Mouse (Mus musculus) forebrain, postnatal 0 days (tissue): ENCODE measurements around the gene Maml2. TPM values are rescaled to one million over a fixed set of nuclear protein-coding genes. Genes with fewer than 3 reads are reported as not detected.
A peak's percentile ranks its signal among the peaks of the same experiment; 100 is the strongest.

Experiments
- ATAC-seq: fragments of 200-750 bp; cut with Nextera tagmentation; 2 replicates; pipeline ENCODE4 v1.8.0; 2017; ENCODE audit warnings: mild to moderate bottlenecking, moderate library complexity
- DNase-seq: peaks from one replicate; pipeline ENCODE4 v3.0.0-alpha.2; 2015
- H3K27ac ChIP-seq: fragments of 300-500 bp; sonication (generic); 2 replicates; pipeline ENCODE4 v1.5.1; 2014; ENCODE audit warnings: low read depth, mild to moderate bottlenecking, antibody characterized with exemption, low read length, moderate library complexity, mixed read lengths
- H3K27me3 ChIP-seq: fragments of 300-500 bp; sonication (generic); 2 replicates; pipeline ENCODE4 v1.6.1; 2014; ENCODE audit warnings: mild to moderate bottlenecking, low read length, mixed read lengths; ENCODE audit not compliant: insufficient read depth
- H3K36me3 ChIP-seq: fragments of 300-500 bp; sonication (generic); 2 replicates; pipeline ENCODE4 v1.6.1; 2014; ENCODE audit warnings: mild to moderate bottlenecking, moderate library complexity; ENCODE audit not compliant: insufficient read depth
- H3K4me1 ChIP-seq: fragments of 300-500 bp; sonication (generic); 2 replicates; pipeline ENCODE4 v1.6.1; 2014; ENCODE audit warnings: antibody characterized with exemption; ENCODE audit not compliant: insufficient read depth
- H3K4me2 ChIP-seq: fragments of 300-500 bp; sonication (generic); 2 replicates; pipeline ENCODE4 v1.6.1; 2014; ENCODE audit warnings: low read depth, mild to moderate bottlenecking, moderate library complexity
- H3K4me3 ChIP-seq: fragments of 300-500 bp; sonication (generic); 2 replicates; pipeline ENCODE4 v1.5.1; 2014; ENCODE audit warnings: low read depth, low read length, mixed read lengths
- H3K9ac ChIP-seq: fragments of 300-500 bp; sonication (generic); 2 replicates; pipeline ENCODE4 v1.6.1; 2014; ENCODE audit warnings: mild to moderate bottlenecking
- H3K9me3 ChIP-seq: fragments of 300-500 bp; sonication (generic); 2 replicates; pipeline ENCODE4 v1.6.1; 2016; ENCODE audit warnings: low read length
- CTCF ChIP-seq: sonication (generic); IDR thresholded peaks from 2 replicates; pipeline ENCODE4 v1.5.1; 2016; ENCODE audit warnings: antibody characterized with exemption, control low read depth, low read depth
- WGBS: fragments of 180-500 bp; shearing (Covaris S2); extraction: QIAGEN DNeasy Blood & Tissue Kit; methylation state at CpG from one replicate; pipeline ENCODE4 v1.1.7; 2014; 5-methylcytosine and 5-hydroxymethylcytosine counted together
- polyA plus RNA-seq: library from polyadenylated mRNA; unstranded; fragments of >200 nt; fragmentation: Nextera tagmentation; extraction: Ambion mirVana; gene quantifications from 2 replicates; pipeline ENCODE4 v1.2.1, GENCODE M21; 2015
- total RNA-seq: library from RNA; depleted of rRNA; stranded (reverse); fragments of >200 nt; gene quantifications from 2 replicates; pipeline ENCODE4 v1.2.3, GENCODE M21; 2014

Maml2 gene
- total and polyA plus RNA-seq, 2 experiments from 2014 or later, result 6.4 to 9.5 TPM

- no peaks in the 10 kb centered on the region for H3K4me1 ChIP-seq
- H3K9me3 ChIP-seq, result no peaks in the 10 kb centered on the region
- peak; percentile 55 for TF ChIP-seq CTCF
- H3K27me3 ChIP-seq, result no peaks in the 10 kb centered on the region
- DNase-seq (no peak), ATAC-seq (no peak)
- no peak overlapping the region for H3K27ac ChIP-seq
- 91% methylated on average over 19 of the region's 19 CpGs for WGBS
- no peak overlapping the region for H3K9ac ChIP-seq
- H3K4me2 ChIP-seq, result no peak overlapping the region
- H3K4me3 ChIP-seq, result no peak overlapping the region
- no peaks in the 10 kb centered on the region for H3K36me3 ChIP-seq
Measured at GRCm38 (mm10) chr9:13686977-13687659, 389.4 kb downstream of the Maml2 start.

GRCm38 (mm10) chr9:13688997-13689396, 391.2 kb downstream of the Maml2 start:
- DNase-seq, result no peak
- no peaks in the 10 kb centered on the region for H3K36me3 ChIP-seq
- no peaks in the 10 kb centered on the region for H3K4me1 ChIP-seq
- no peak overlapping the region for H3K4me2 ChIP-seq
- 73% methylated on average over 9 of the region's 9 CpGs for WGBS
- H3K27me3 ChIP-seq, result no peaks in the 10 kb centered on the region
- no peak overlapping the region for H3K27ac ChIP-seq
- ATAC-seq, result no peak
- no peaks in the 10 kb centered on the region for H3K9me3 ChIP-seq
- H3K9ac ChIP-seq, result no peak overlapping the region
- no peak overlapping the region for H3K4me3 ChIP-seq
- TF ChIP-seq CTCF, result no peak

- WGBS, result 12% methylated on average over 8 of the region's 8 CpGs
- 0 out of 2 replicates have a peak overlapping the region, but pooled peaks have one; percentile 18 for H3K4me2 ChIP-seq
- ATAC-seq (no peak), DNase-seq (peak; percentile 22)
- no peak overlapping the region for H3K4me3 ChIP-seq
- H3K27me3 ChIP-seq, result no peaks in the 10 kb centered on the region
- H3K36me3 ChIP-seq, result no peaks in the 10 kb centered on the region
- H3K4me1 ChIP-seq, result 0 out of 2 replicates have a peak, but pooled peaks cover 4% of the 10 kb centered on the region
- H3K9ac ChIP-seq, result no peak overlapping the region
- peak overlapping the region; percentile 9; the same call in 1 of the 2 replicates for H3K27ac ChIP-seq
- no peak for TF ChIP-seq CTCF
- no peaks in the 10 kb centered on the region for H3K9me3 ChIP-seq
Measured at GRCm38 (mm10) chr9:13690321-13690720, 392.6 kb downstream of the Maml2 start.

- Histone ChIP-seq H3K4me1 (0 out of 2 replicates have a peak, but pooled peaks cover 7% of the 10 kb centered on the region), H3K27ac (no peak overlapping the region), H3K36me3 (no peaks in the 10 kb centered on the region; the same call in 1 of the 2 replicates), H3K9me3 (no peaks in the 10 kb centered on the region), H3K9ac (no peak overlapping the region), H3K4me3 (no peak overlapping the region), H3K4me2 (no peak overlapping the region), H3K27me3 (no peaks in the 10 kb centered on the region)
- DNase-seq (no peak), ATAC-seq (peak; percentile 86)
- TF ChIP-seq CTCF, result no peak
- WGBS, result 62% methylated on average over 3 of the region's 3 CpGs
Measured at GRCm38 (mm10) chr9:13693693-13694284, 396.0 kb downstream of the Maml2 start.

GRCm38 (mm10) chr9:13694293-13694692, 396.5 kb downstream of the Maml2 start:
- Histone ChIP-seq H3K4me1 (0 out of 2 replicates have a peak, but pooled peaks cover 7% of the 10 kb centered on the region), H3K4me3 (no peak overlapping the region), H3K9me3 (no peaks in the 10 kb centered on the region), H3K27ac (no peak overlapping the region), H3K27me3 (no peaks in the 10 kb centered on the region), H3K4me2 (no peak overlapping the region), H3K36me3 (no peaks in the 10 kb centered on the region; the same call in 1 of the 2 replicates), H3K9ac (no peak overlapping the region)
- TF ChIP-seq CTCF, result no peak
- peak; percentile 88 for ATAC-seq
- peak; percentile 89 for DNase-seq
- 36% methylated on average over 5 of the region's 5 CpGs for WGBS

- Histone ChIP-seq H3K4me1 (0 out of 2 replicates have a peak, but pooled peaks cover 7% of the 10 kb centered on the region), H3K4me3 (no peak overlapping the region), H3K9me3 (no peaks in the 10 kb centered on the region), H3K27ac (no peak overlapping the region), H3K27me3 (no peaks in the 10 kb centered on the region), H3K9ac (no peak overlapping the region), H3K4me2 (no peak overlapping the region), H3K36me3 (no peaks in the 10 kb centered on the region; the same call in 1 of the 2 replicates)
- no peak for DNase-seq
- TF ChIP-seq CTCF, result no peak
- 82% methylated on average over 4 of the region's 4 CpGs for WGBS
- ATAC-seq, result no peak
Measured at GRCm38 (mm10) chr9:13697041-13697811, 399.5 kb downstream of the Maml2 start.

GRCm38 (mm10) chr9:13697869-13698268, 400.1 kb downstream of the Maml2 start:
- no peak for ATAC-seq
- Histone ChIP-seq H3K4me2 (no peak overlapping the region), H3K9ac (no peak overlapping the region), H3K27ac (no peak overlapping the region), H3K36me3 (no peaks in the 10 kb centered on the region; the same call in 1 of the 2 replicates), H3K9me3 (no peaks in the 10 kb centered on the region), H3K4me3 (no peak overlapping the region), H3K27me3 (no peaks in the 10 kb centered on the region), H3K4me1 (0 out of 2 replicates have a peak, but pooled peaks cover 7% of the 10 kb centered on the region)
- no peak for TF ChIP-seq CTCF
- no peak for DNase-seq
- 61% methylated on average over 4 of the region's 4 CpGs for WGBS
